Mouse (Mus musculus): ENCODE results near the gene Adh4. TPM values are rescaled to one million over a fixed set of nuclear protein-coding genes. Genes with fewer than 3 reads are reported as not detected.
"Not testable (repeated sequence)": the region's sequence is repeated elsewhere in the genome, so short reads cannot be mapped to it uniquely, and the experiment has no call there.

Adh4 gene
- polyA plus RNA-seq (2015; fragmentation: Nextera tagmentation; extraction: Ambion mirVana), result not detected in 2 replicates

DNA sequence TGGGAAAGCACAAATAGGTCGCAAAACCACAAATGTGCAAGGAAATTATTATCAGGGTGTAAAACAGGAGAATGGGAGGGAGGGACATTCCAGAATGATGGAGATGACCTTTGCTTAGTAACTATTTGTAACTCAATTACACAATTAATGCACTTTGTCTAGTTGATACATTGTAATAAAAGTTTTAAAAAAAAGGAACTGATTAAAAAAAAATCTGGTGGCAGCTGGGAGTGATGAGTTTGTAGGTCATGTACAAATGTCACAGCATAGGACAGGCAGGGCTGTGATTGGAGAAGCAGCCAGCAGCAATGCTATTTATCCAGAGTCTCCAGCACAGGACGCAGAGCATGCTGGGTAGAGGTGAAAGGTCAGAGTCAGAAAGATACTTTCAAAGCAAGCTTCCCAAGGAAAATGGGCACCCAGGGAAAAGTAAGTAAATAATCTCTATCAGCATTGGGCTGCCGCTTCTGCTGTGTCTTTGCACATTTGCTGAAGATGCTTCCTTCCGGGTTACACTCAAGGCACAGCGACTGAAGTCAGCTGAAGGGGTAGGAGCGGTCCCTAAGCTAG, at the start of gene Adh4:
Gene Adh4 (plus strand): TSS at position 346 of the 570 bp plus-strand sequence.
- no peaks in the 10 kb centered on the region for H3K4me1 ChIP-seq

DNA sequence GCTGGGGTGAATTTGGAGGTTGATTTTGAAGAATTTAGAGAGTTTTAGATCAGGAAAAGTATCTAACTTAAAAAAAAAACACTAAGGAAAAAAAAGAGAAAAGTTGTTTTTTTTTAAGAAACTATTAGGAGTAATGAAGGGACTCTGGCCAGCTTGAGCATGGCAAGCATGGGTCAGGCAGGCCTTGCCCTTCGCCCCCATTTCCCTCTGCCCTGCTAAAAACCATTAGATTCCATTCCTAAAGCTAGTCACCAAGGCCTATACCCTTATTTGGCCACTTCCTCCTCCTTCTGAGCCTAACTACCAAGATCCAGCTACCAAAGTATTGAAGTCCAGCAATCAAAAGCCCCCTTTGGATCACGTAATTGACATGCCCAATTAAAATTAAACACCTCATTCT, 49.1 kb upstream of the Adh4 start:
- Histone ChIP-seq H3K36me3 (no peaks in the 10 kb centered on the region), H3K27me3 (no peaks in the 10 kb centered on the region), H3K9me3 (no peaks in the 10 kb centered on the region), H3K4me2 (no peak overlapping the region), H3K4me1 (no peaks in the 10 kb centered on the region), H3K9ac (no peak overlapping the region), H3K27ac (no peak overlapping the region), H3K4me3 (no peak overlapping the region)
- ATAC-seq (ENCODE audit: insufficient number of reproducible peaks, insufficient read depth, low FRiP score, low TSS enrichment, low read depth), result no peak
- WGBS, result 77% methylated on average over 2 of the region's 2 CpGs

More for the DNA sequence above, at the start of gene Adh4:
- no peak within 1 kb of the TSS for H3K4me3 ChIP-seq
- H3K9me3 ChIP-seq, result no peaks in the 10 kb centered on the region
- no peaks in the 10 kb centered on the region for H3K27me3 ChIP-seq
- no peak for ATAC-seq (ENCODE audit: insufficient number of reproducible peaks, insufficient read depth, low FRiP score, low TSS enrichment, low read depth)
- WGBS, result 81% methylated on average over 6 of the region's 6 CpGs
- no peak within 1 kb of the TSS for H3K27ac ChIP-seq
- H3K9ac ChIP-seq, result no peak within 1 kb of the TSS
- no peak within 1 kb of the TSS for H3K4me2 ChIP-seq
- H3K36me3 ChIP-seq, result no peaks in the 10 kb centered on the region

DNA sequence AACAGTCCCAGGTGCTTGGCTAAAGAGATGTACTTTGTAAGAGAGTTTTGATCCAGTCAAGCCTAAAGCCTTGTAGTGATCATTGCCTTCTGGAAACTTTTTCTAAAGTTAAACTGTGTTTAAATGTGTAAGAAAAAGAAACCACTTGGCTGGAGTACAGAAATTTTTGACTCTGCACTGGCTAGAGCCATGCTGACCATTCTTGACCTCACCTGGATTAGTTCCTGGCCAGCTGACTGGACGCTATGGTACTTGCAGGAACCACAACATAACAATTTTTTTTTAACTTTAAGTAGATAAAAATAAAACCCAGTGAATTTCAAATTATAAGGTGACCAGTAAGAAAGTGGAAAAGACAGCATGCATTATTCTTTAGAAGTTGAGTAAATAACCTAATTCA, 45.7 kb upstream of the Adh4 start:
- no peak for ATAC-seq (ENCODE audit: insufficient number of reproducible peaks, insufficient read depth, low FRiP score, low TSS enrichment, low read depth)
- WGBS, result 89% methylated on average over 1 of the region's 1 CpGs
- no peak overlapping the region for H3K9ac ChIP-seq
- H3K27me3 ChIP-seq, result no peaks in the 10 kb centered on the region
- H3K9me3 ChIP-seq, result no peaks in the 10 kb centered on the region
- no peak overlapping the region for H3K27ac ChIP-seq
- no peak overlapping the region for H3K4me2 ChIP-seq
- H3K4me3 ChIP-seq, result no peak overlapping the region
- H3K36me3 ChIP-seq, result no peaks in the 10 kb centered on the region
- H3K4me1 ChIP-seq, result no peaks in the 10 kb centered on the region

DNA sequence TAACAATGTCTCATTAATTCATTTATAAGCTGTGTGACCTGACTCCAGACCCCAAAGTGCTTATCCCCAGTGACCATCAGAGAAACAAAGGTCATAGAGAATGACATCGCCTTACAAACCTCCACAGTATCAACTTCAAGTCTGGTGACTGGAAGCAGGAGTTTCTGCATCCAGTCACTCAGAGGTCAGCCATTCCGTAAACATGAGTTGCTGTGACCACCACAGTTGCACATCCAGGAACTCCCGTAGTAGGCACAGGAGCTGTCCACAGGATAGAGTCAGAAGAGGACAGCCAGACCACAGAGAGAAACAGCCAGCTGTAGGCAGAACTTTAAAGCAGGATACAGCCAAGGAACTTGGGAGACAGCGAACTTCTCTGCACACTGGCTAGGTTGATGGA, 45.0 kb upstream of the Adh4 start:
- WGBS, result 66% methylated on average over 4 of the region's 4 CpGs
- not testable (repeated sequence) for H3K9me3 ChIP-seq; ATAC-seq (ENCODE audit: insufficient number of reproducible peaks, insufficient read depth, low FRiP score, low TSS enrichment, low read depth); H3K36me3 ChIP-seq; H3K27ac ChIP-seq; H3K9ac ChIP-seq; H3K4me3 ChIP-seq; H3K4me1 ChIP-seq; H3K27me3 ChIP-seq; H3K4me2 ChIP-seq

DNA sequence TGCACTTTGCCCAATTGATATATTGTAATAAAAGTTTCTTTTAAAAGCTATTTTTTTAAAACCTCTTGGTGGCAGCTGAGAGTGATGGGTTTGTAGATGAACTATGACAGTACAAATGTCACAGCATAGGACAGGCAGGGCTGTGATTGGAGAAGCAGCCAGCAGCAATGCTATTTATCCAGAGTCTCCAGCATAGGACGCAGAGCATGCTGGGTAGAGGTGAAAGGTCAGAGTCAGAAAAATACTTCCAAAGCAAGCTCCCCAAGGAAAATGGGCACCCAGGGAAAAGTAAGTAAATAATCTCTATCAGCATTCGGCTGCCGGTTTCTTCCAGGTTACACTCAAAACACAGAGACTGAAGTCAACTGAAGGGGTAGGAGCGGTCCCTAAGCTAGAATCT, 41.3 kb upstream of the Adh4 start:
- H3K27me3 ChIP-seq, result no peaks in the 10 kb centered on the region
- H3K4me2 ChIP-seq, result no peak overlapping the region
- no peaks in the 10 kb centered on the region for H3K9me3 ChIP-seq
- H3K36me3 ChIP-seq, result no peaks in the 10 kb centered on the region
- H3K27ac ChIP-seq, result no peak overlapping the region
- 83% methylated on average over 4 of the region's 4 CpGs for WGBS
- H3K4me3 ChIP-seq, result no peak overlapping the region
- H3K9ac ChIP-seq, result no peak overlapping the region
- no peak for ATAC-seq (ENCODE audit: insufficient number of reproducible peaks, insufficient read depth, low FRiP score, low TSS enrichment, low read depth)
- H3K4me1 ChIP-seq, result no peaks in the 10 kb centered on the region

DNA sequence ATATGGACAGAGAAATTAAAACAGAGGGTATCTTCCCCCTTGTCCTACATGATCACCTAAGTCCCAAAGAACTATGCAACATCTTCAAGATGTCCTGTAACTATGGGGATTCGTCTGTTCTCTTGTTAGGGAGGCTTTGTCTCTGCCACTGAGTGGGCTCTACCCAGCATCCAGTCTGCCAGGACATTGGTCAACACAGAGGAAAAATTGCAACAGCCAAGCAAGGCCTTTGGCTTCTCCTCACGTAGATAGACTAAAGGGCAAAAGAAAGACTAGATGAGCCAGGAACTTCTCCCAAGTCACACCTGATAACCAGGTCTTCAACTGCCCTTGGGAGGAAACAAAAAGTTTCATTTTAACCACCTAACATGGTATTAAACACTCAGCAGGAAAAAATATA, 40.1 kb upstream of the Adh4 start:
- no peak for ATAC-seq (ENCODE audit: insufficient number of reproducible peaks, insufficient read depth, low FRiP score, low TSS enrichment, low read depth)

DNA sequence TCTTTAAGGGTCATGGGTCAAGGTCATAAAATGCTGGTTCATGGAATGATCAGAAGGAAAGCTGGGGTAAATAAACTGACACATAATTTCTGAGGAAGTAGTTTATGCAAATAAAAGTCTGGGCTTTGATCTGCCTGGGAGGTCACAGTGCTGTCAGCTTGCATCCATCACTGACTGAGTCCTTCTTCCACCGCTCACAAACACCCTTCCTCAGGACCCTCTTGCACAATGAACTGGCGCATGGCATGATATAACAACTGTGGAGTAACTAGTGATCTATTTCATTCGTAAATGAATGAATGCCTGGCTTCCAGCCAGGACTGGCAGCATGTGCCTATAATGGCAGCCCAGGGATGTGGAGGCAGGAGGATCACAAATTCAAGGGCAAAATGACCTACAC, 34.1 kb upstream of the Adh4 start:
- no peak overlapping the region for H3K4me3 ChIP-seq
- no peaks in the 10 kb centered on the region for H3K9me3 ChIP-seq
- no peak for ATAC-seq (ENCODE audit: insufficient number of reproducible peaks, insufficient read depth, low FRiP score, low TSS enrichment, low read depth)
- WGBS, result 31% methylated on average over 3 of the region's 3 CpGs
- no peak overlapping the region for H3K9ac ChIP-seq
- H3K27me3 ChIP-seq, result no peaks in the 10 kb centered on the region
- no peak overlapping the region for H3K27ac ChIP-seq
- H3K36me3 ChIP-seq, result no peaks in the 10 kb centered on the region
- H3K4me1 ChIP-seq, result no peaks in the 10 kb centered on the region
- H3K4me2 ChIP-seq, result no peak overlapping the region

More for the DNA sequence above, 40.1 kb upstream of the Adh4 start:
- Histone ChIP-seq H3K27me3 (no peaks in the 10 kb centered on the region), H3K9me3 (no peaks in the 10 kb centered on the region), H3K27ac (no peak overlapping the region), H3K4me3 (no peak overlapping the region), H3K4me2 (no peak overlapping the region), H3K36me3 (no peaks in the 10 kb centered on the region), H3K4me1 (no peaks in the 10 kb centered on the region), H3K9ac (no peak overlapping the region)
- 80% methylated on average over 2 of the region's 2 CpGs for WGBS

DNA sequence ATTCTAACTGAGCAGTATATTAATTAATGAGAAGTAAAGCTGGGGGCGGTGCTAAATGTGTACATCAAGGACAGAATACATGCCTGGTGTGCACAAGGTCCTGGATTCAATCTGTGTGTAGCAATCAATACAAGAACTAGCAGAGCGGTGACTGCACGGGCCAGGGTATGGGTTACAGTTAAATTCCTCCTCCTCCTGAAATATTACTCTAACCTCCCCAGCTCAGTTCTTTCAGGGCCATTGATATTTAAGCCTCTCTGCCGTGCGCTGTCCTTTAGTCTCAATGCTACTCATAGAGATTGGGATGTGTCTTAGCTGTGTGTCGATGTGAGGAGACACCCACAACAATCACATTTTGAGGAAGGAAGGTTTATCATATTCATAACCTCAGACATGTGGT, 28.1 kb upstream of the Adh4 start:
- no peaks in the 10 kb centered on the region for H3K36me3 ChIP-seq
- no peak overlapping the region for H3K27ac ChIP-seq
- H3K9ac ChIP-seq, result no peak overlapping the region
- H3K4me3 ChIP-seq, result no peak overlapping the region
- H3K9me3 ChIP-seq, result no peaks in the 10 kb centered on the region
- no peaks in the 10 kb centered on the region for H3K4me1 ChIP-seq
- no peaks in the 10 kb centered on the region for H3K27me3 ChIP-seq
- ATAC-seq (ENCODE audit: insufficient number of reproducible peaks, insufficient read depth, low FRiP score, low TSS enrichment, low read depth), result no peak
- WGBS, result 70% methylated on average over 6 of the region's 6 CpGs
- H3K4me2 ChIP-seq, result no peak overlapping the region

DNA sequence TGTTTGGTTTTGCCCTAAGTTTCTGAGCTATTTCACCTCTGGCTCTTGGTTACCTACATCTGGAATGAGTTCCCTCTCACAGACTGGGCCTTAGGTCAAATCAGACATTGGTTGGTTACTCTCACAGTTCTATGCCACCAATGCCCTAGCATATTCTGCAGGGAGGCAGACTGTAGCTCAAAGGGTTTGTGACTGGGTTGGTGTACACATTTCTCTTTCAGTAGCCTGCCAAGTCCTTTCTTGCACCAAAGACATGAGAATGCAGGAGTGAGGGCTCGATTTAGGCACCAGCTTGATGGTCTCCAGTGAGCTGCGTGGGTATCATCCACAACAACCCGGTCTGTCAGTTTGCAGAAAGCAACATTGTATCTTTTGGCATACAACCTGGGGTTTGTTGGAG, 10.4 kb upstream of the Adh4 start:
- 78% methylated on average over 3 of the region's 3 CpGs for WGBS
- Histone ChIP-seq H3K4me3 (no peak overlapping the region), H3K27ac (no peak overlapping the region), H3K9ac (no peak overlapping the region), H3K4me2 (no peak overlapping the region), H3K27me3 (no peaks in the 10 kb centered on the region), H3K36me3 (no peaks in the 10 kb centered on the region), H3K4me1 (no peaks in the 10 kb centered on the region), H3K9me3 (no peaks in the 10 kb centered on the region)
- no peak for ATAC-seq (ENCODE audit: insufficient number of reproducible peaks, insufficient read depth, low FRiP score, low TSS enrichment, low read depth)

DNA sequence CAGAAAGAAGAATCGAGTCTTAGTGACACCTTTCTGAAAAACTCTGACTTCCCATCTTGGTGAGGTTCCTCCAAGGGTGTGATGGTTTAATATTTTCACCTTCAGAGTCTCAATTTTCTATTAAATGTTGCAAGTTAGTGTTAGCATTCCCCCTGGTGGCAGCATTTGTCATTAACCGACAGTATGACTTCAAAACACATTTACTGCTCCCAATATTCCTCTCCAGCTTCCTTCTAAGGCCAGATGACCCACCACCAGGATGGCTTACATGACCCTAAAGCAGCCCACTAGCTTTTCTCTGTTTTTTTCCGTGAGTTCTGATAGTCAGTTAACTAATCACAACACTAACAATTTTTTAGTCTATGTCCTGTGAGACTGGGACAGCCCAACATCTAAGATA, 9.9 kb upstream of the Adh4 start:
- Histone ChIP-seq H3K4me1 (no peaks in the 10 kb centered on the region), H3K4me2 (no peak overlapping the region), H3K36me3 (no peaks in the 10 kb centered on the region), H3K4me3 (no peak overlapping the region), H3K27ac (no peak overlapping the region), H3K9ac (no peak overlapping the region), H3K9me3 (no peaks in the 10 kb centered on the region), H3K27me3 (no peaks in the 10 kb centered on the region)
- ATAC-seq (ENCODE audit: insufficient number of reproducible peaks, insufficient read depth, low FRiP score, low TSS enrichment, low read depth), result no peak
- WGBS, result 44% methylated on average over 3 of the region's 3 CpGs

DNA sequence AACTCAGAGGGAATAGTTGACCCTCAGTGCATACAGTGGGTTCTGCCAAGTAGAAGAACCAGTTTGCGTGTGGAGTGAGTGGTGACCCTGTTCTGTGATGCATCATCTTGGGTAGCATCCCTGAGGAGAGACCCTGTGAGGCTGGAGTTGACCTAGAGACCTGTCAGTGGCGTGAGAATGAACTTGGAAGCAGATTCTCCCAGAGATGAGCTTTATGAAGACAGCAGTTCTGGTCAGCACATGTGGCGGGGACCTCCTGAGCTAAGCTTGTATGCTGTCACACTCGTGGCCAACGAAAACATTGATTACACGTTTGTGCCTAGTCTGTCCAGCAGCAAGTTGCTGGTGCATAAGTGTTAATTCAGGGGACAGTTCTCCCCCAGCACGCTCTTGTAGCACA, 9.4 kb upstream of the Adh4 start:
- Histone ChIP-seq H3K36me3 (no peaks in the 10 kb centered on the region), H3K4me1 (no peaks in the 10 kb centered on the region), H3K4me3 (no peak overlapping the region), H3K4me2 (no peak overlapping the region), H3K9me3 (no peaks in the 10 kb centered on the region), H3K27ac (no peak overlapping the region), H3K27me3 (no peaks in the 10 kb centered on the region), H3K9ac (no peak overlapping the region)
- no peak for ATAC-seq (ENCODE audit: insufficient number of reproducible peaks, insufficient read depth, low FRiP score, low TSS enrichment, low read depth)
- WGBS, result 82% methylated on average over 7 of the region's 7 CpGs

DNA sequence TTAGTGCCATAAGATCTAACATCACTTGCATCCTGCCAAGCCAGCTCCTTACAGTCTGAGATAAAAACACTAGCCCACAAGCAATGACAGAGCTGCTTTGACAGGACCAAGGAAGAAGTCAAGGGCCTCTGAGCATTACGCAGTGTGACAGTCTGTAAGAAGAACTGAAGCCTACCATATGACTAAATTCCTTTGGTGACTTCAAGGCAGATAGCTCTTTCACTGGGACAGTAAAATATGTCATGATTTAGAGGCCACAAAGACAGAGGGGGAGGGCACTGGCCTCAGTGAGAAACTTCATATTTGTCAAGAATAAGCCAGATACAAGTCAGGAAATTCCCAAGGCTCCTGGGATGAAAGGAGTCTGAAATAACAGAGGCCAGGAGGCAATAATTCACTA, 7.3 kb upstream of the Adh4 start:
- no peak overlapping the region for H3K9ac ChIP-seq
- H3K9me3 ChIP-seq, result no peaks in the 10 kb centered on the region
- H3K4me2 ChIP-seq, result no peak overlapping the region
- no peak for ATAC-seq (ENCODE audit: insufficient number of reproducible peaks, insufficient read depth, low FRiP score, low TSS enrichment, low read depth)
- 79% methylated on average over 1 of the region's 1 CpGs for WGBS
- H3K4me1 ChIP-seq, result no peaks in the 10 kb centered on the region
- no peaks in the 10 kb centered on the region for H3K36me3 ChIP-seq
- H3K4me3 ChIP-seq, result no peak overlapping the region
- no peaks in the 10 kb centered on the region for H3K27me3 ChIP-seq
- H3K27ac ChIP-seq, result no peak overlapping the region

DNA sequence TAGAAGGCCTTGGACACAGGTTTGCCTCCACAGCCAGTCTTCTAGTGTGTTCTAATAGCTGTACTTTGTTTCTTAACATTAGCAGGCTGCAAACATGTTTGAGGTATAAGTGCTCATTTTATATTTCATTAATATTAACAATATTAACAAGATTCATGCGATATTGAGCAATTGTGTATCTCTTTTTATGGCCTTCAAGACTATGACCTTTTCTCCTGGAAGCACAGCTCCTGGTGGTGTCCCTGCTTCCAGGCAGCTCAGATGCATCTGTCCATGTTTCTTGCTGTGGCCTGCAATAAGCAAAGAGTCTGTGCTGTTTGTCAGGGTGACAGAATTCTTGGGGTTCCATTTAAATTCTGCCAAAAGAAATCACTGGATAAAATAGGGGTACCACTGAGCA, 5.7 kb upstream of the Adh4 start:
- Histone ChIP-seq H3K36me3 (no peaks in the 10 kb centered on the region), H3K27ac (no peak overlapping the region), H3K4me1 (no peaks in the 10 kb centered on the region), H3K27me3 (no peaks in the 10 kb centered on the region), H3K4me3 (no peak overlapping the region), H3K9me3 (no peaks in the 10 kb centered on the region), H3K9ac (no peak overlapping the region), H3K4me2 (no peak overlapping the region)
- ATAC-seq (ENCODE audit: insufficient number of reproducible peaks, insufficient read depth, low FRiP score, low TSS enrichment, low read depth), result no peak
- 85% methylated on average over 1 of the region's 1 CpGs for WGBS
